Mouse (Mus musculus) thymus, adult 2 months (tissue): ENCODE data around the gene Phxr2. TPM values are rescaled to one million over a fixed set of nuclear protein-coding genes. Genes with fewer than 3 reads are reported as not detected.

Experiments
- DNase-seq: peaks from one replicate; pipeline ENCODE4 v3.0.0; 2021
- H3K27ac ChIP-seq: fragments of 200-500 bp; 2 replicates; pipeline ENCODE4 v1.5.1; 2012; ENCODE audit warnings: low read length, control low read depth; ENCODE audit not compliant: control insufficient read depth, insufficient read depth
- H3K27me3 ChIP-seq: fragments of 200-500 bp; 2 replicates; pipeline ENCODE4 v1.6.1; 2012; ENCODE audit warnings: mild to moderate bottlenecking, low read length, moderate library complexity, mixed read lengths; ENCODE audit not compliant: control insufficient read depth, insufficient read depth
- H3K36me3 ChIP-seq: fragments of 200-500 bp; 2 replicates; pipeline ENCODE4 v1.6.1; 2012; ENCODE audit warnings: mild to moderate bottlenecking, low read length, moderate library complexity; ENCODE audit not compliant: control insufficient read depth, insufficient read depth
- H3K4me1 ChIP-seq: fragments of 200-500 bp; replicated peaks from 2 replicates; pipeline ENCODE4 v1.6.1; 2012; ENCODE audit warnings: low read length; ENCODE audit not compliant: control insufficient read depth, insufficient read depth
- H3K4me3 ChIP-seq: fragments of 200-500 bp; 2 replicates; pipeline ENCODE4 v1.5.1; 2012; ENCODE audit warnings: mild to moderate bottlenecking, low read length, control low read depth, moderate library complexity; ENCODE audit not compliant: control insufficient read depth, insufficient read depth
- CTCF ChIP-seq: fragments of 200-500 bp; IDR thresholded peaks from 2 replicates; pipeline ENCODE4 v1.5.1; 2012; ENCODE audit warnings: mild to moderate bottlenecking, control low read depth, low read length, moderate library complexity, borderline replicate concordance; ENCODE audit not compliant: control insufficient read depth, poor library complexity, insufficient read depth; ENCODE audit errors: extremely low read depth
- POLR2A ChIP-seq: fragments of 200-500 bp; IDR thresholded peaks from 2 replicates; pipeline ENCODE4 v1.6.1; 2012; ENCODE audit warnings: mild to moderate bottlenecking, low read length, control low read depth, moderate library complexity; ENCODE audit not compliant: control insufficient read depth, poor library complexity, insufficient read depth; ENCODE audit errors: extremely low read depth
- WGBS: fragments of 180-500 bp; shearing (Covaris S2); methylation state at CpG from one replicate; pipeline ENCODE4 v1.1.7; 2018; 5-methylcytosine and 5-hydroxymethylcytosine counted together
- polyA plus RNA-seq: library from polyadenylated mRNA; depleted of rRNA; stranded (reverse); fragments of >200 nt; gene quantifications from 2 replicates; pipeline ENCODE4 v1.2.3, GENCODE M21; 2012; rRNA removed

Gene Phxr2
- polyA plus RNA-seq, result 0.57 and 0.74 TPM in 2 replicates

GRCm38 (mm10) chr10:99126225-99126624, at the start of gene Phxr2:
Gene Phxr2 (minus strand): TSS chr10:99126325.
- no peak within 1 kb of the TSS for H3K4me3 ChIP-seq
- DNase-seq, result no peak
- peak within 1 kb of the TSS; percentile 79 for H3K27ac ChIP-seq
- WGBS, result 93% methylated on average over 4 of the region's 4 CpGs
- H3K27me3 ChIP-seq, result no peaks in the 10 kb centered on the region
- TF ChIP-seq CTCF (no peak), POLR2A (no peak)
- H3K36me3 ChIP-seq, result no peaks in the 10 kb centered on the region
- H3K4me1 ChIP-seq, result peaks cover 41% of the 10 kb centered on the region

GRCm38 (mm10) chr10:99172906-99173507, 46.9 kb upstream of the Phxr2 start:
- TF ChIP-seq POLR2A, result no peak
- TF ChIP-seq CTCF, result no peak
- WGBS, result 89% methylated on average over 7 of the region's 7 CpGs
- Histone ChIP-seq H3K4me3 (no peak overlapping the region), H3K4me1 (peaks cover 17% of the 10 kb centered on the region), H3K36me3 (no peaks in the 10 kb centered on the region), H3K27ac (no peak overlapping the region), H3K27me3 (no peaks in the 10 kb centered on the region)
- no peak for DNase-seq

GRCm38 (mm10) chr10:99171961-99172497, 45.9 kb upstream of the Phxr2 start:
- peak; percentile 48 for DNase-seq
- H3K4me3 ChIP-seq, result peak overlapping the region; percentile 20

GRCm38 (mm10) chr10:99169765-99170129, 43.6 kb upstream of the Phxr2 start:
- peaks cover 22% of the 10 kb centered on the region for H3K4me1 ChIP-seq
- no peak overlapping the region for H3K27ac ChIP-seq
- no peaks in the 10 kb centered on the region for H3K36me3 ChIP-seq
- no peak overlapping the region for H3K4me3 ChIP-seq
- H3K27me3 ChIP-seq, result no peaks in the 10 kb centered on the region
- WGBS, result 78% methylated on average over 5 of the region's 5 CpGs
- TF ChIP-seq POLR2A (no peak), CTCF (no peak)
- no peak for DNase-seq

More at GRCm38 (mm10) chr10:99171961-99172497, 45.9 kb upstream of the Phxr2 start:
- no peaks in the 10 kb centered on the region for H3K27me3 ChIP-seq
- no peaks in the 10 kb centered on the region for H3K36me3 ChIP-seq
- H3K27ac ChIP-seq, result peak overlapping the region; percentile 87
- 14% methylated on average over 12 of the region's 12 CpGs for WGBS
- TF ChIP-seq POLR2A (no peak), CTCF (no peak)
- H3K4me1 ChIP-seq, result peaks cover 17% of the 10 kb centered on the region

- H3K27ac ChIP-seq, result peak overlapping the region; percentile 16; the same call in 1 of the 2 replicates
- no peak overlapping the region for H3K4me3 ChIP-seq
- no peak for DNase-seq
- TF ChIP-seq CTCF (no peak), POLR2A (no peak)
- no peaks in the 10 kb centered on the region for H3K36me3 ChIP-seq
- H3K27me3 ChIP-seq, result no peaks in the 10 kb centered on the region
- peaks cover 24% of the 10 kb centered on the region for H3K4me1 ChIP-seq
- WGBS, result 49% methylated on average over 11 of the region's 11 CpGs
These were observed 43.0 kb upstream of the Phxr2 start for GRCm38 (mm10) chr10:99168840-99169764.

GRCm38 (mm10) chr10:99168404-99168803, 42.3 kb upstream of the Phxr2 start:
- peak; percentile 27 for DNase-seq
- no peaks in the 10 kb centered on the region for H3K27me3 ChIP-seq
- no peak for TF ChIP-seq CTCF
- no peak for TF ChIP-seq POLR2A
- no peak overlapping the region for H3K4me3 ChIP-seq
- peaks cover 24% of the 10 kb centered on the region for H3K4me1 ChIP-seq
- H3K27ac ChIP-seq, result no peak overlapping the region
- H3K36me3 ChIP-seq, result no peaks in the 10 kb centered on the region
- WGBS, result 82% methylated on average over 6 of the region's 6 CpGs
